Mouse (Mus musculus) adrenal gland, postnatal 25 days (tissue): ENCODE data around the gene 5730409E04Rik. TPM values are rescaled to one million over a fixed set of nuclear protein-coding genes. Genes with fewer than 3 reads are reported as not detected.

ENCODE experiments used
- DNase-seq: peaks from one replicate; pipeline ENCODE4 v3.0.0; 2021; ENCODE audit warnings: mixed read lengths
- long read RNA-seq: library from polyadenylated mRNA; stranded (forward); transcript quantifications from one replicate; pipeline ENCODE4 v2.0.0, GENCODE M21; 2021
- total RNA-seq: library from RNA; stranded (reverse); gene quantifications from 2 replicates; pipeline ENCODE4 v1.2.3, GENCODE M21; 2021

5730409E04Rik gene
- 13.7 and 17.4 TPM in 2 replicates for total RNA-seq
- long read RNA-seq, transcript 5730409E04Rik-202 (2 exons, 2,855 nt), result major isoform, 5 of 5 reads
- long read RNA-seq, partial matches to known transcripts, result 0 of 5 reads
- long read RNA-seq, other reads (novel, unspliced or antisense), result 0 of 5 reads

DNA sequence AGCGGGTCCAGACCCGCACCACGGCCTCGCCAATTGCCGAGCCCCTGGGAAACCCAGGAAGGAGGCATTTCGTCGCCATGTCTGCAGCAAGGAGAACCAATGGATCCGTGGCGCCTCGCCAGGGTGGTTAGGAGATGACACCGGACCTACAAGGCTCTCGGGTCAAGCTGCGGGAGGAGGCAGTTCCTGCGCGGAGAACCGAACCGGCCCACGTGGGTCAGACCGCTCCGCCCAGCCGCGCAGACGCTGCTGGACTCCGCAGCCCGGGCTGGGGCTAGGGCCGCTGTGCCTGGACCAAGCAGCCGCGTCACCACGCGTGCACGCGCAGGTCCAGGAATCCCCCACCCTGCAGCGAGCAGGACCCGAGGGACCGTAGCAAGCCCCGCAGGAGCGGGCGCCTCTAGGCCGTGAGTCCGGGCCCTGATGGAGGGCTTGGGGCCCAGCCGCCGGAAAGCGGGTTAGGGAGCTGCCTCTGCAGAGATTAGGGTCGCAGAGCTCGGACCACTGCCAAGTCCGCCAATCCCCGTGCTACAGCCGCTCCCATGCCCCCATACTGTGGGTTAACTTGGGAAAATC is at the start of gene 5730409E04Rik:
TSS of gene 5730409E04Rik (plus strand) at position 213 of the 576 bp plus-strand sequence.
- DNase-seq, result peak; percentile 91

- DNase-seq, result no peak
Measured at GRCm38 (mm10) chr4:126563798-126564197, 45.8 kb upstream of the 5730409E04Rik start.

DNA sequence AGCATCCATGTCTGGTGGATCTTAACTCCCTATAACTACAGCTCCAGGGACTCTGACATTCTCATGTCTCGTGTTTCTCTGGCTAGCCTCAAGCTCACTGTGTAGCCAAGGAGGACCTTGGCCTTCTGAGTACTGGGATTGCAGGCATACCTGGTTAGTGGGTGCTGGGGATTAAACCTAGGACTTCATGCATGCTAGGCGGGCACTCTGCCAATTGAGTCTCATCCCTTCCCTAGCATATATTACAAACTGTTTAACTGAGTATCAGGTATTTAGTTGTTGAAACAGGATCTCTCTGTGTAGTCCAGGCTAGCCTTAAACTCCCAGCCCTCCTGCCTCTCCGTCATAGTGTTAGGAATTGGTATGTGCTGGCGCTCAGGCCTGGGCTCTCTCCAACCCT is 42.4 kb upstream of the 5730409E04Rik start:
- DNase-seq, result no peak

DNA sequence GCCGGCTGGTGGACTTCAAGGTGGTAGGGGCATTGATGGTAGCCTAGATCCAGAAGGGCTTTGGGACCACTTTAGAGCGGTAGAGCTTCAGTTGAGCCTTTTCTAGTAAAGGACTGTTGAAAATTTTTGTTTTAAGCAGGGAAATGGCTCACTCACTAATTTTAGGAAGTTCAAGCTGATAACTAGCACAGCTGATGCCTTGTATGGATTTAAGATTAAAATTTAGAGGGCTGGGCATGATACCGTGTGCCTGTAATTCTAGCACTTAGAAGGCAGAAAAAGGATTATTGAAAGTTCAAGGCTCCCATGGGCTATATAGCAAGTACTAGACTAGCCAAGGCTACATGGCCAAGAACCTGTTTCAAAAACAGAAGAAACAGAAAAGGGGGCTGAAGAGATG is 39.8 kb upstream of the 5730409E04Rik start:
- DNase-seq, result no peak

DNA sequence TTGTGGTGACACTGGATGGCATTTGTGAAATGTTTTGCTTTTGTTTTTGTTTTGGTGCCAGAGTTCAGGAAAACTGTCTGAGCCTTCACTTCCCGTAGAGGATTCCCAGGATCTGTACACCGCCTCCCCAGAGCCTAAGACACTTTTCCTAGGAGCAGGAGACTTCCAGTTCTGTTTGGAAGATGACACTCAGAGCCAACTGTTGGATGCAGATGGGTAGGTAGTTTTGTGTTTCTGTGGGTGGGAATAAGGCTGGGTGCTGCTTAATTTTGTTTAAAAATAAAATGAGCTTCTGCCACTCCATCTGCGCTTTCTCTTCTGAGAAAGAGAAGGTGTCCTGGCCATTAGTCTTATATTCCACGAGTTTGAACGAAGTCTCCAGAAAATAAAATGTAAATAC is 33.3 kb upstream of the 5730409E04Rik start:
- no peak for DNase-seq

- DNase-seq, result no peak
Measured at GRCm38 (mm10) chr4:126577920-126578319, 31.7 kb upstream of the 5730409E04Rik start.

DNA sequence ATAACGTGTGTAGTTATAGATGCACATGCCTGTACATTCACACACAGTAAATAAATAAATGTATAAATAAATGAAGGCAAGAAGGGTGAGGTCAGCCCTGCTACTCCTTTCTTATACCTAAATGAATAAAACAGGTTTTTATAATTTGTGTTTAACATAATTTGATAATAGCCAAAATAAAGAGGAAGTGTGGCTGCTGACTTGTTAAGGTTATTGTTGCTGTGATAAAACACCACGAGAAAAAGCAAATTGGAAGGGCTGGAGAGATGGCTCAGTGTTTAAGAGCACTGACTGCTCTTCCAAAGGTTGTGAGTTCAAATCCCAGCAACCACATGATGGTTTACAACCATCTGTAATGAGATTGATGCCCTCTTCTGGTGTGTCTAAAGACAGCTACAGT is 30.5 kb upstream of the 5730409E04Rik start:
- DNase-seq, result no peak

- no peak for DNase-seq
Measured at GRCm38 (mm10) chr4:126585739-126586138, 23.9 kb upstream of the 5730409E04Rik start.

DNA sequence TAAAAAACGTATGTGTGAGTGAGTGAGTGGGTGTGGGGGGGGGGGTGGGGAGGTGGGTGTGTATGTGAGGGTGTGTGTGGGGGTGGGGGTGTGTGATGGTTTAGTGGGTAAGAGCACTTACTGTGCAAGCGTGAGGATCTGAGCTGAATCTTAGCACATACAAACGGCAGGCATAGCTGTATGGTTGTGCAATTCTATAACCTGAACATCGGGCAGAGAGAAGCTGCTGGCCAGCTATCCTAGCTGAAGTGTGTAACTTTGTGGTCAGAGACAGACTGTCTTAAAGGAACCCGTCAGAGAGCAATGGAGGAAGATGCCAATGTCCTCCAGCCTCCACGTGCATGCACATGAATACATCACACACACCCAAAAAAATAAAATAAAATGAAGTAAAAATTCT is 17.6 kb upstream of the 5730409E04Rik start:
- no peak for DNase-seq

DNA sequence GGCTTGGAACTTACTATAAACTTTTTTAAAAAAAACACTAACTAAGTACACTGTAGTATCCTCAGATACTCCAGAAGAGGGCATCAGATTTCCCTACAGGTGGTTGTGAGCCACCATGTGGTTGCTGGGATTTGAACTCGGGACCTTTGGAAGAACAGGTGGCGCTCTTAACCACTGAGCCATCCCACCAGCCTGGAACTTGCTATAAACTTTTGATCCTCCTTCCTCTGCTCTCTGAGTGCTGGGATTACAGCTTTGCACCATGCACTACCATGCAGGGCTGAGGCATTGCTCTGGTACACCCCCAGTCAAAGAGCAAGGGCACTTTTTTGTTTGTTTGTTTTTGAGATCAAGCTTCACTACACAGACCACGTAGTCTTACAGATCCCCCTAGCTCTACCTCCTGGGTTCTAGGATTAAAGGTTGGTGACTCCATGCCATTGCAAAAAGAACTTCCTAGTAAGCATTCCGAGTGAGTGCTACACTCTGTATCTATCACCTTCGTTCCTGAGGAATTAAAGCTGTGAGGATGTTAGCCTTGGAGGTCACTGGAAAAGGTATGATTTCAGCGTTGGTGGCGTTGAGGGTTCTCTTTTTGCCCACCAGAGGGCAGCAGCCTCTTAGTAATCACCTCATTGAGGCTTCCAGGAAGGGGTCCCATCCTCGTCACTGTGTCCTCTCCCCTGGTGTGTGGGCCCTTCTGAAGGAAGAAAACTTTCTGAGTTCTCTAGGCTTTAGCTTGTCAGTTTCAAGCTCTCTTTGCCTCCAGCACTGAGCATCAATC is 9.5 kb upstream of the 5730409E04Rik start:
- DNase-seq, result peak; percentile 53

GRCm38 (mm10) chr4:126601597-126602444 is 7.8 kb upstream of the 5730409E04Rik start:
- DNase-seq, result peak; percentile 30

DNA sequence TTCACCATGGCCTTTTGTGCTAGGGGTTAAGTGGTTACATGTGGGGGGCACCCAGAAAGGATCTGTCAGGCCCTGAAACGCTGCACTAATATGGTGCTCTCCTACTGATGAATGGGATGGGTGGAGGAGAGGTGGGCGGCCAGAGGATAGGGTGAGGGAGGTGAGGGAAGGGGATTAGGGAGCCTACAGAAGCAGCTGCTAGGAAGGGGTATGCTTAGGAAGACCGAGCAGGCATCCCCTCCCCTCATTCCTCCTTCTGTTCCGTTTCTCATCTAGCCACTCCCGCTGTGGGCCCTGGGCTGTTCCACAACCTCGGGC is 7.2 kb upstream of the 5730409E04Rik start:
- no peak for DNase-seq

GRCm38 (mm10) chr4:126604141-126604540 is 5.5 kb upstream of the 5730409E04Rik start:
- DNase-seq, result no peak

DNA sequence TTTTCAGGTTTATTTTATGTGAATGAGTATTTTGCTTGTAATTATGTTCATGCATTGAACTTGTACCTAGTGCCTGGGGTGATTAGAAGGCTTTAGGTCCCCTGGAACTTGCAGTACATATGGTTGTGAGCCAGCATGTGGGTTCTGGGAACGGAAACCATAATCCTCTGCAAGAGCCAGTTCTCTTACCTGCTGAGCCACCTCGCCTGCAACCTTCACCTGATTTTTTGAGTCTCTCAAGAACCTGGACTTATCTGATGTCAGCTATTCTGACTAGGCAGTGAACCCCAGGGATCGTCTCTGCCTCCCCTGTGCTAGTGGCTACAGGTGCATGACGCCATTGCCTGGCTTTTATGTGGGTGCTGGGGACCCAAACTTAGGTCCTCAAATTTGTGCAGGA is 3.9 kb upstream of the 5730409E04Rik start:
- no peak for DNase-seq

DNA sequence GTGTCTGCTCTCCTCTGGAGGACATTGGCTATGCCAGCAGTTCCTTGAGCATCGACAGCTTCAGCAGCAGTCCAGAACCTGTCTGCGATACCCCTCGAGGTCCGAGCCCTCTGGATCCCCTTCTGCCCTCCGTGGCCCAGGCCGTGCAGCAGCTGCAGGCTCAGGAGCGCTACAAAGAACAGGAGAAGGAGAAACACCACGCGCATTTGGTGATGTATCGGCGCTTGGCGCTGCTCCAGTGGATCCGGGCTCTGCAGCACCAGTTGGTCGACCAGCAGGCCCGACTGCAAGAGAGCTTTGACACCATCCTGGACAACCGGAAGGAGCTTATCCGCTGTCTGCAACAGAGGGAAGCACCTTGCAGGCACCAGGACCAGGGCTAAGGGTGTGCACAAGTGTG is 2.4 kb downstream of the 5730409E04Rik start:
- DNase-seq, result no peak

- no peak for DNase-seq
Measured at GRCm38 (mm10) chr4:126616312-126616711, 6.7 kb downstream of the 5730409E04Rik start.

GRCm38 (mm10) chr4:126619691-126620330 is 10.2 kb downstream of the 5730409E04Rik start:
- DNase-seq, result no peak

- DNase-seq, result no peak
Measured at GRCm38 (mm10) chr4:126620349-126620874, 10.8 kb downstream of the 5730409E04Rik start.

DNA sequence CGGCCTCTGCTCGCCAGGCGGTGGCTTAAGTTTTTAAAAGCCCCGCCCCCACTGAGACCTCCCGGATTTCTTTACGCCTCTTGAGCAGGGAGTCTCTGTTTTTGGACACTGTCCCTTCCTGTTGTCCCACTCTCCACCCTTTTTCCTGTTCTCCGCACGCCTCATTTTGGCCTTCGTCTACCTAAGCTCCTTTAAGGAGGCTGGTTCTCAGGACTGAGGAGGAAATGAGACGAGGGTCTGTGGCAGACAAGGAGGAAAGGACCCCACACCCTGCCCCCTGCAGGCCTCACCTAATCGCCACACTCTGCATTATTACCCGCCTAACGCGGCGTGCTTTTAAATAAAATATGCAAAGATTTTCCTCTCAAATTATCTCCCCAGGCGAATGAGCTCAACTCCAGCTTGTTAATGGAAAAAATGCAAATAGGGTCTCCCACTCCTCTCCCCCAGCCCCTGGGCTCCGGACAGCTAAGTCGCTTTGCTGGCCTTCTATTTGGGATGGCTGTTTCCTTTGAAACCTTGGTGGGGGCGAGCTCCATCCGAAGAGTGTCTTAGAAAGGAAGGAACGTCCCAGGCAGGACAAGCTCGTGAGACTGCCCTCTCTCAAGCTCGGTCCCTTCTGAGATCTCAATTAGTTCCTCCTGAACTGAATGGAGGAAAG is 17.5 kb downstream of the 5730409E04Rik start:
- DNase-seq, result no peak

GRCm38 (mm10) chr4:126631922-126632321 is 22.3 kb downstream of the 5730409E04Rik start:
- DNase-seq, result no peak

GRCm38 (mm10) chr4:126632668-126633067 is 23.1 kb downstream of the 5730409E04Rik start:
- no peak for DNase-seq

DNA sequence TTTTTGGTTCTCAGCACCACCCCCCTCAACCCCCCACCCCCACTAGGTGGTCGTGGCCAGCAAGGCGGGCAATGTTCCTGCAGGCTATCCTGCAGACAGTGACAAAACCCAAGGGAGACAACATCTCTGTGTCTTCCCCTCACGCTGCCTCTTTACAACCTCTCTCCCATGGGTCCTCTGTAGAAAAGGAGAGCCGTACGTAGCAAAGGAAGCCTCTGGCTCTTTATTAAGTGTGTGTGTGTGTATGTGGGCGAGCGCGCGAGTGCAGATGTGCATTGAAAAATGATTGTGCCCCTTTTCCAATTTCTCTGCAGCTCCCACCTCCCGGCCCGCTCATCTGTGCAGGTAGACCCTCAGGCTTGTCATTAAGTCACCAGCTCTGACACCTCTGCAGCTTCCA is 26.7 kb downstream of the 5730409E04Rik start:
- DNase-seq, result no peak
